Mouse (Mus musculus) retina, postnatal 1 day (tissue): ENCODE measurements around the gene Pcgf1.

ENCODE experiments used
- DNase-seq: peaks from one replicate; pipeline ENCODE4 v3.0.0-alpha.2; 2012

Pcgf1 gene

DNA sequence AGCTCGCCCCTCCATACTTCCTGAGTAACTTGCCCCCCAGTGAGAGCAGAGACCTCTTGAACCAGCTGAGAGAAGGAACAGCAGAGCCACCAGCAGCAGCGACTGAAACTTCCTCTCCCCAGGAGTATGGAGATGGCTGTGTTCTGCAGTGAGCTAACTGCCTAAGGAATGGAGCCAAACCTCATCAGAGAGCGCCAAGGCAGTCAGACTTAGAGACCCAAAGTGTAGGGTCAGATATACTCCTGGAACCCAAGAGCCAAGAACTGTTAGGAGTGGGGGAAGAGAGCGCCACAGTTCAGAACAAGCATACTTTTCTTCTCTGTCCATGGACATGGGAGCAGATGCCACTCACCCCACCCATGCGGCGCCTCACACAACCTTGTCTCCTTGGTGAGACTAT, 11.2 kb upstream of the Pcgf1 start:
- DNase-seq = no peak

GRCm38 (mm10) chr6:83068221-83068620, 9.4 kb upstream of the Pcgf1 start:
- no peak for DNase-seq

DNA sequence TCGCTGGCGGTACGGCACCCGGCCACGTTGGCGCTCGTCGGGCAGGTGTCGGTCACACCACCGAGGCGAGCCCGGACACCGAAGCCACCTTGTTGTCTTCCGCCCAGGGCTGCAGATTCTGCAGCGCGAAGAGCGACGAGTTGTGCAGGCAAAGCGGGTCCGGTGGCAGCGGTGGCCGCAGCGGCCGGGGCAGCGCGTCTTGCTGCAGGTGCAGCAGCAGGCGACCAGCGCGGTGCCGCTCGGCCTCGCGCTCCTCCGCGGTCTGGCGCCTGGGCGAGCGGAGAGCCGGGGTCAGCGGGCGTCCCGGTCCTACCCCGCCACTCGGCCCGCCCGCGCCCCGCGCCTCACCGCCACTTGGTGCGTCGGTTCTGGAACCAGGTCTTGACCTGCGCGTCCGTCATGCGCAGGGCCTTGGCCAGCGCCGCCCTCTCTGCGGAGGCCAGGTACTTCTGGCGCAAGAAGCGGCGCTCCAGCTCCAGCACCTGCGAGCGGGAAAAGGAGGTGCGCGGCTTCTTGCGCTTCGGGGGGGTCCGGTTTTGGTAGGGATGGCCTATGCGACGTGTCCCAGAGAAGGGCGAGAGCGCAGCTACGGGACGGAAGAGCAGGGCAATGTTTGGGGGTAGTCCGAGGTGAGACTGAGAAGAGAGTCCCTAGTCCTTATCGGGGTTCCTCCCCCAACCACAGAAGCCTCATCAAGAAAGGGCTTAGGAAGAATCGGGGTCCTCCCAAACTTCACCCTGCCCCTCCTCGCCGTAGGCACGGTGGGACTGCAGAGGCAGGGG, 8.8 kb upstream of the Pcgf1 start:
- peak; percentile 24 for DNase-seq

DNA sequence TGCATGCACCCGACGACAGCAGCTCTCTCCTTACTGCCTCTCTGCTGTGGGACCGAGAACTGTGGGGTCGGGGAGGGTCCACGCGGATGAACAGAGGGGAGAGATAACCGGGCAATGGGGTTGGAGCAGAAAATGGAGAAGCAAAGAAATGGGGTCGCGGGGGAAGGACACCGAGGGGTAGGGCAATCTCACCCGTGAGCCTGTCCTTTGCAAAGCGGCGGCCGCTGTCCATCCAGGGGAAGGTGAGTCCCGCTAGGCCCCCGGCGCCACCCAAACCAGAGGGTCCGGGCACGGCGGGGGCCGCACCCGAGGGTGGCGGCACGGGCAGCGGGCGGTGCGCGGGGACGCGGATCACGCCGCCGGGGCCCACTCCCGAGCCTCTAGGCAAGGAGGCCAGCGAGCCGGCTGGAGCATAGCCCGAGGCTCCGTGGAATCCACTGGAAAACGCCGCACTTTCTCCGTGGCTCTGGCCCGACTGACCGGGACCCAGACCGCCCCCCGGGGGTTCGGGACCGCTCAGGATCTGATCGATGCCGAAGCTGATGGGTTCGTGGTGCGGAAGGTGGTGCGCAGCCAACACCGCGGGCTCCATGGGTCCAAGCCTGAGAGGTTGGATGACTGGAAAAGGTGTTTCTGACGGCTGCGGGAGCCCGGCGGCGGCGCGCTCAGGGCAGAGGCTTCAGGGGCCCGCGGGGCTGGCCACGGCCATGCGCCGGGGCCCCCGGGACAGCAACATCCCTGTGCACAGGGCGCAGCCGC, 8.0 kb upstream of the Pcgf1 start:
- no peak for DNase-seq

DNA sequence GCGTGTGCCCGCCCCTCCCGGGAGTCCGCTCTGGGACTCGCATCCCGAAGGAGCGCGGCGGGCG, 7.6 kb upstream of the Pcgf1 start, which contains the start of gene Tlx2:
Gene Tlx2 (minus strand): TSS at position 47 of the 64 bp plus-strand sequence.
- DNase-seq = no peak

- DNase-seq = peak; percentile 60
Measured at GRCm38 (mm10) chr6:83070311-83071219, 7.1 kb upstream of the Pcgf1 start.

DNA sequence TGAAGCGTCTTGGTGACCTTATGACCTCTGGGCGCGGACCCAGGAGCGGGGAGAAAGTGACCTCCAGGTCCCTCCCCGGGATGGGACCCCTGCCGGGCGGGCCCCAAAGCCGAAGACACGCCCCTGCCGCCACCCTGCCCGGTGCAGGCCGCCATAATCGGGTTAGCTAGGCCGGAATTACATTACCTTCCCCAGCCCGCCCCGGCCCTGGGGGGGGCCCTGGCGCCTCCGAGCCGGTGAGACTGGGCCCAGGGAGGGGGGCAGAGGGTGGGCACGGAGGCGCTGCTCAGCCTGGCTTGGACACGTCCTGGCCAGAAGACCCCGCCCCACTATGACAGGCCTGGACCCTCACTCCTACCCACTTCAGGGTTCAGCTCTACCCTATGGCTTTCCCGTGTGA, 6.4 kb upstream of the Pcgf1 start:
- DNase-seq = peak; percentile 45

DNA sequence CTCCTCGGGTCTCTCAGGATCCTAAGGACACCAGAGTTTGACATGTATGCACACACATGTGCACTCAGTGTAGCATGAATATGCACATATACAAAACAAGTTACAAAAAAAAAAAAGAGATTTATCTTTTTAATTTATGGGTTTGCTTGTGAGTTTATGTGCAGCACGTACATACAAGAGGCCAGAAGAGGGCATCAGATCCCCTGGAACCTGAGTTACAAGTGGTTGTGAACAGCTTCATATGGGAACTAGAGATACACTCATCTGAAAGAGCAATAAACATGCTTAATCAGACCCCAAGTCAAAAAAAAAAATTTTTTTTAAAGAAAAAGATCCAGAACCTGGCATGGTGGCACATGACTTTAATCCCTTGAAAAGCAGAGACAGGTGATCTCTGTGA, 2.7 kb upstream of the Pcgf1 start:
- DNase-seq = no peak

DNA sequence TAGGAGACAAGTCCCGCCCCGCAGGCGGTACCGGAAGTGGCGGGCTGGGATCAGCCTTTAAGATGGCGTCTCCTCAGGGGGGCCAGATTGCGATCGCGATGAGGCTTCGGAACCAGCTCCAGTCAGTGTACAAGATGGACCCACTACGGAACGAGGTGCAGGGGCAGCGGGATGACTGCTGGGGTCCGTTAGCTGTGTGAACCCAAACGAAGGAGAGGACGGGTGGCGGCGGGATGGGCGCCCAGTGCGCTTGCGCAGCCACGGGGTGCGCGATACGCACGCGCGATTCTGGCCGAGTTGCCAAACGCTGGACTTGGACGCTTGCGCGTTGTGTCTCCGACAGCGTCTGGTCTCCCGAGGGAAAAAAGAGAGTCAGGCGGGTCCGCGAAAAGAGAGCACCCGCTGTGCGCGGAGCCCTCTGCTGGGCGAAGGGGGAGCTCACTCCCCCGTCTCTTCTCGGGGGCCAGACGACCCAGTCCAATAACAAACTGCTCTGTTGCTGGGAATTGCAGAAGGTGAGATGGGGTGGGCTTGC, 722 bp downstream of the Pcgf1 start:
- DNase-seq = peak; percentile 98

DNA sequence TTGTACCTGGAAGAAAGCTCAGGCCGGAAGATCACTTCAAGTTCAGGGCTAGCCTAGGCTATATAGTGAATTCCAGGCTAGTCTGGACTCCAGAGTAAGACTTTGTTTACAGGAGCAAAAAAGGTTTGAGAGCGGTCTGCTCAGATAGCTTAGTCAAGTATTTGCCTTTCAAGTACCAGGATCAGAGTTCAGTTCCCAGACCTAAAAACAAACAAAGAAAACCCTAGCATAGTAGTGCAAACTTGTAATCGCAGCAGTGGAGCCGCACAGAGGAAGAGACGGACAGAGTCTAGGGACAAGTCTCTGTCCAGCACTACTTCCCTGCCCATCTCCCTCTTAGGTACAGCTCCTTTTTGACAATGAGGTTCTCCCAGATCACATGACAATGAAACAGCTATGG, 2.5 kb downstream of the Pcgf1 start:
- no peak for DNase-seq

DNA sequence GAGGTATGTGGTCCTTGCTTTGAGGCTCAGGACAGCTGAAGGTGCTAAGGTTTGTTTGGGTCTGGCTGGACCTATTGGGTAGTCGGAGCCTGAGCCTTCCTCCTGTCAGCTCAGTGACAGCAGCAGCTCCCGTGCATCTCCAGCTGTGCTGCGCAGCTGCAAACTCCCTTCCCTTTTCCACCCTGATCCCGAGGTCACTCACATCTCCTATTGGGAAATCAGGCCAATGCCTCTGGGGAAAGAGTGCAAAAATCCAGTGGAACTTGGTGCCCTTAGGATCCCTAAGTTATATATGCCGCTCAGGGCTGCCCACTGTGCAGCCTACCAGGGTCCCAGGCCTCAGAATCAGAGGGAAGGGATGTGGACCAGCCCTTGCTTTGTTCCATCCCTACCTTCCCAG, 5.8 kb downstream of the Pcgf1 start:
- DNase-seq = no peak

DNA sequence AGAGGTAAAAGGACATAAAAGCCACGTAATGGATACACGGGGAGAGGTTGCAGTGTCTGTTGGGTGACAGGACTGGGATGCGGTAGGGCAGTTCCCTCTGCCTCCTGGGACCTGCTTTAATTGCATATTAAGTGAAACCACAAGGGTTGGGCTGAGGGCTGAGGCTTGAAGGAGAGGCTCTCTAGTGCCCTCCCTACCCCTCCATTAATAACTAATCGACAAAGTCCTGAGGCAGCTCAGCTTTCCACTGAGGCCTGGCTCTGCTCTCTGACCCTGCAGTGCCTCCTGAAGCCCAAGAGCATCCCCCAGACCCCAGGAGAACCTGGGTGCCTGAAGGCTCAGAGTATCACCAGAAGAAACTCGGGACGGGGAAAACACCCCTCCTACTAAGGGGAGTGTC, 6.8 kb downstream of the Pcgf1 start:
- DNase-seq = no peak

DNA sequence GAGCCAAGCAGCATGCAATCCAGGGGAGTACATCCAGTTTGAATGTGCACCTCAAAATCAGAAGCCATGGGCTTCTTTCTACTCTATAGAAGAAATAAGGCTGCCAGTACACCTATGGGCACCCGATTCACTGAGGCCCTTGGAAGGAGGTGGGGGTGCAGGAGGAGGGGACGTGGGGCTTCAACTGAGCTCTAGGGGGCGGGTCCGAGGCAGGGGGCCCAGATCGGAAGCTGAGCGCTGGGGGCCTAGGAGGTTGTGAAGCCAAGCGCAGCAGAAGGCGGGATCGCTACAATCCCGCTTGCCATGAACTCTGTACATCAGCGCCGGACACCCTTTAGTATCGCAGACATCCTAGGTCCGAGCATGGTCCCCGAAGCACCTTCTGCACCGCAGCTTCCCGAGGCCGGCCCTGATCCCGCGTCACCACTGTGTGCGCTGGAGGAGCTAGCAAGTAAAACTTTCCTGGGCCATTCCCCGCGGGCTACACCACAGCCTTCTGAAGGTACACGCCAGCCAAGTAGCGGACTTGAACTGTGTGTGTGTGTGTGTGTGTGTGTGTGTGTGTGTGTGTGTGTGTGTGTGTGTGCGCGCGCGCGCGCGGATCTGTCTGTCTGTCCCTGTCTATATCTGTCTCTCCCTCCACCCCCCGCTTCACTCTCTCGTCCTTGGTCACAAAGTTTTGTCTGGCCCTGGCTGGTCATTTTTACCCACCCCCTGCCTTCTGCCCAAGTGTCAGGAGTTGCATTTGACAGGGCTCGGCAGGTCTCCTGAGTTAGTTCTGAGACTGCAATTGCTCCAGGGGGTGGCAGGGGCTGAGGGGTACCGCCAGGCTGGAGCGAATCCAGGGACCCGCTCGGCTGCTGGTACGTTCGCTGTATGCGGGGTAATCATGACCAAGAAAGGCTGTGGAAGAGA, 8.7 kb downstream of the Pcgf1 start, which contains the start of gene Lbx2:
Gene Lbx2 (plus strand): TSS at position 247 of the 915 bp plus-strand sequence.
- no peak for DNase-seq

DNA sequence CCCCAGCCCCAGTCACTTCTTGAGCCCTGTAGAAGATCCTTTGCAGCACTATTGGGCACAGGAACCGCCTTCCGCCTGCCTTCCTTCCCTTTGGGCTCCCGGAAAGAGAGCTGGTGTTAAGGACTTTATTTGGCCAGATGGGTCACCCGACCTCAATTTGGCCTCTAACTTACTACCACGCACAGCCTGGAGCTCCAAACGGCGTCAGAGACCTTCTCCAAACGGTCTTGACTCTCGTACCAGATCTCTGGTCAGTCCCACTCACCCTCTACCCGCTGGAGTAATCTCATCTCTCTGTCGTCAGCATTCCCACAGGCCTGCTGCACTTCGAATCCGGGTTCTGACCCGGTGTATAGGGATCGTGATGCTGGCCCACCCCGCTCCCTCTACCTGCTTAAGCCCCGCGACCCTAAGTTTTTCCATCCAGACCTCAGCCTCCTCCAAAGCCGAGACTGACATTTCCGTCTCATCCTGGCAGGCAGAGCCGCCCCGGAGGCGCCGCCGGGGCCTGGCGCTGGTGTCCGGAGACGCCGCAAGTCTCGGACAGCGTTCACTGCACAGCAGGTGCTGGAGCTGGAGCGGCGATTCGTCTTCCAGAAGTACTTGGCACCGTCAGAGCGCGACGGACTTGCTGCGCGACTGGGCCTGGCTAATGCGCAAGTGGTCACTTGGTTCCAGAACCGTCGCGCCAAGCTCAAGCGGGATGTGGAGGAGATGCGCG, 9.7 kb downstream of the Pcgf1 start:
- DNase-seq = no peak

- no peak for DNase-seq
Measured at GRCm38 (mm10) chr6:83087926-83088260, 10.2 kb downstream of the Pcgf1 start.

DNA sequence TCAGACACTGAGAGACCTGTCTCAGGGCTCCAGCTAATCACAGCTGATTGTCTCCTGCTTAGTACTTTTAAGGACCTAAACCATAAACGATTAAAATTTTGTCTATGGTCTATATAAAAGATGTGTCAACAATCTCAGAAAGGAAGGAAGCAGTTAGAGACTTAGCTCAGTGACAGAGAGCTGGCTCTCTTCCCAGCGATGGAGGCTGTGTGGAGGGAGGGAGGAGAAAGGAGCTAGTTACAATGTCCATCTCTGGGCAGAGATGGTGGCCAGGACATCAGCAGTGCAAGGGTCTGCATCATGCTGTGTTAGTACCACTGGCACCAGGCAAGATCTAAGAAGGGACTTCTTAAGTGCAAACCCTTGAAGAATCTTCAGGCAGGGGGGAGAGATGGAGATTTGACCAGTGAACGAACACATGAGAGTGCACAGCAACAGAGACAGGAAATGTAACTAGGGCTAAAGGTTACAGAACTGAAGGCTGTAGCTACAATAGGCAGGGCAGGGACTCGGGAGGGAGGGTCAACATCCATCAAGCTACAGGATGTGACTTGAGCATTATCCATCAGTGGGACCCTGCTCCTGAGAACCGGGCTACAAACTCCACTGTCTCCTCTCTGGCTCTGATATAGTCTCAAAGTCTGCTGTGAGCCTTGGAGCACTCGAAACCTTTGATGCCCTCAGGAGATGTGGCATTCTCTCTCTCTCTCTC, 14.9 kb downstream of the Pcgf1 start:
- DNase-seq = no peak

- no peak for DNase-seq
Measured at GRCm38 (mm10) chr6:83095968-83096367, 18.3 kb downstream of the Pcgf1 start.

- DNase-seq = no peak
Measured at GRCm38 (mm10) chr6:83098411-83098810, 20.7 kb downstream of the Pcgf1 start.

DNA sequence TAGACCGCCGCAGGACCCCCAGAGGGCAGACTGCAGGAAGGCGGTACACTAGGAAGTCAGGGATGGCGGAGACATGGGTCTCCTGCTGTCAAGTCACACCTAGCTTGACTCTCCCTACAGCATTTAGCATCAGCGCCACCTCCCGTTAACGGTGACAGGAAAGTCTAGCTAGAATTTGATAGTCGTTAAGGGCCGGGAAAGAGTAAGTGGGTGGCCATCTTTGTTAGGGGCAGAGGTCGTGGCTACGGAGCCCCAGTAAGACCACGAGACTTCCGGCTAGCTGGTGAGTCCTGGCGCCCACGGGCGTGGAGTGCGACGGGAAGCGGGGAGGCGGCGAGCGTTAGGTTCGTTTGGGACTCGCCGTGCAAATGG, 23.6 kb downstream of the Pcgf1 start, which contains the start of the genes Ccdc142 and Gm42688:
Gene Ccdc142 (plus strand): TSS at position 286 of the 372 bp plus-strand sequence.
Gene Gm42688 (plus strand): TSS at position 302 of the 372 bp plus-strand sequence.
- peak; percentile 95 for DNase-seq

GRCm38 (mm10) chr6:83101688-83102556, 24.3 kb downstream of the Pcgf1 start:
- DNase-seq = peak; percentile 74
